Mouse (Mus musculus): ENCODE results near the gene Pcsk6. TPM values are rescaled to one million over a fixed set of nuclear protein-coding genes. Genes with fewer than 3 reads are reported as not detected.

Pcsk6 gene
- total RNA-seq (2023), result not detected

GRCm38 (mm10) chr7:65861591-65862472 is at the start of gene Pcsk6:
Pcsk6 (plus strand) TSS chr7:65861734.

GRCm38 (mm10) chr7:66043552-66044459 is 182.3 kb downstream of the Pcsk6 start, which contains the start of gene Gm45213:
Gm45213 (plus strand) TSS chr7:66043602.

GRCm38 (mm10) chr7:66058703-66059102 is 197.2 kb downstream of the Pcsk6 start, which contains the start of gene Snrpa1:
Snrpa1 (plus strand) TSS chr7:66059003.

GRCm38 (mm10) chr7:66079364-66080230 is 218.1 kb downstream of the Pcsk6 start, which contains the start of gene Selenos:
Selenos (plus strand) TSS chr7:66079649.

Other genes with a start within 250 kb of the Pcsk6 start
- gene Tarsl2, start 216.8 kb upstream of the Pcsk6 start, total RNA-seq (2023), result 11.6 TPM
- gene Tm2d3, start 170.6 kb upstream of the Pcsk6 start, total RNA-seq (2023), result 23.0 TPM
- gene Gm45213, start 181.9 kb downstream of the Pcsk6 start, total RNA-seq (2023), result not detected
- gene Snrpa1, start 197.3 kb downstream of the Pcsk6 start, total RNA-seq (2023), result 77.9 TPM
- gene Selenos, start 217.9 kb downstream of the Pcsk6 start, total RNA-seq (2023), result 61.7 TPM
- gene Chsy1, start 247.8 kb downstream of the Pcsk6 start, total RNA-seq (2023), result 12.3 TPM